Mouse (Mus musculus) olfactory bulb, adult 2 months (tissue): ENCODE measurements around the gene Frmd5.

ENCODE experiments used
- CTCF ChIP-seq: fragments of 200-500 bp; IDR thresholded peaks from 2 replicates; pipeline ENCODE4 v1.5.1; 2012; ENCODE audit warnings: low read depth, mild to moderate bottlenecking, low read length, moderate library complexity; ENCODE audit not compliant: insufficient read depth
- POLR2A ChIP-seq: fragments of 200-500 bp; IDR thresholded peaks from 2 replicates; pipeline ENCODE4 v1.6.1; 2012; ENCODE audit warnings: mild to moderate bottlenecking, low read depth, low read length, moderate library complexity; ENCODE audit not compliant: insufficient read depth

GRCm38 (mm10) chr2:121614483-121615198, 192.2 kb downstream of the Frmd5 start:
- TF ChIP-seq CTCF (no peak), POLR2A (no peak)
